Mouse (Mus musculus) naive thymus-derived CD4-positive, alpha-beta T cell, adult 2 months (primary cell): ENCODE measurements around the gene Zfp28.

Experiments used
- DNase-seq: peaks from one replicate; pipeline ENCODE4 v3.0.0-alpha.2; 2011; ENCODE audit warnings: low read depth

Zfp28 gene

GRCm38 (mm10) chr7:6397996-6398975 is 15.2 kb downstream of the Zfp28 start, which contains the start of gene Smim17:
Gene Smim17, plus strand, starts transcription at chr7:6398715.
- DNase-seq = peak; percentile 68

DNA sequence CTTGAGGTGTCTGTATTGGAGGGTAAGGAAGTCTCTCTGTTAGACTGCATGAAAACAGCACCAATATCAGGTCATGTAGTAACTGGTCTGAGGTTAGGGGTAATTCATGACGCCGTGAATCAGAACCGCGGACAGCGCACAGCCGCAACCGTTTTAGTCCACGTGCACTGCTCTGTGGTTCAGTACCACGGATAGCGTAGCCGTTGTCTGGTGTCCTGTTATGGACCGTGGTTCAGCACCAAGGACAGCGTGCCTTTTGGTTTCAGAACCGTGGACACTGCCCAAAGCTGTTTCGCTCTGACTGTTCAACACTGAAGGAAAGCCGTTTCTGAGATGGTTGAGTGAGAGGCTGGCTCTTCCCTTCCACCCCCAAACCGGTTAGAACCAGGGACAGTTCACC is 26.9 kb downstream of the Zfp28 start, which contains the start of gene Gm20715:
Gm20715 (plus strand) TSS at position 235 of the 400 bp plus-strand sequence.
- peak; percentile 66 for DNase-seq

DNA sequence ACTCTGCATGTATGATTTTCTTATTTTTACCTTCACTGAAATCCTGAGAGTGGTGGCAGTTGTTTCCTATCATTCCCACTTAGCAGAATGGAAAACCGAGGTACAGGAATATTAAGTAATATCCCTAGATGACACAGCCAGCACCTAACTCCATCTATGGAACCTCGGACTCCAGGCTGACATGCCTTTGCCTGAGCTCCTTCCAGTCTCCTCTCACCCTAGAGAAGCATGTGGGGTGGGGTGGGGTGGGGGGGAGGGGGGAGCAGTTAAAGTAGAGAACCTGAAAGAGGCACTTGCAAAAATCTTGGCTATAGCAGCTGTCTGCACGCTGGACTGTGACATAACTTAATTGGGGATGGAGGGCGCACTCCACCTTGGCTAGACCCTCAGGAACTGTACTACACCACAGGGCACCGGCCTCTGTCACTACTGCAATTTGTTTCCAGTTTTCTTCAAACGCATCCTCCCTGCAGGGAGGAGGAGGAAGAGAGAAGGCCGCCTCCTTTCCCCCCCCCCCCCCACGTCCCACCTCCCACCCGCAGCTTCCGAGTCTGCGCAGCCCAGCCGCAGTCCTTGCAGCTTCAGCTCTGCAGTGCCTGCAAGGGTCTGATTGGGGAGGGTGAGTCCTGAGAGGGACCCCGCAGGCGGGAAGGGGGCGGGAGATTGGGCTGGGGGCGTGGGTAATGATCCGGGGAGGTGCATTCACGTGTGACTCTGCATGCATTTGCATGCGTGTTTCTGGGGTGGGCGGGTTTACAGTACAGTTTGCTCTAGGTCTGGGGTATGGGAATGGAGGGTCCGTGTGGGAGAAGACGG is 31.7 kb downstream of the Zfp28 start:
- no peak for DNase-seq

DNA sequence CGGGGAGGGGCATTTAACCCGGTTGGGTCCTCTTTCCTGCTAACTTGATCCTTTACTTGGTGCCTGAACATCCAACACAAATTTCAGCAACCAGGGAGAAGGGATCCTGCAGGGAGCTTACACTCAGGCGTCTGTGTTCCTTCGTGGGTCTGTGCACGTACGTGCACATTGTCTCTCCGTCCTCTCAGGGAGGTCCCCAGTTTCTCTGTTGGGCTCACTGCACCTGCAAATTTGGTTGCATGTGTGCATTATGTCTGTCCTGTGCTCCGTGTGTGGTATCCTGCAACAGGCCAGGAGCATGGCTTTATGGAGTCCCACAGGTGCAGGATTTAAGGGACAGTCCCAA is 32.3 kb downstream of the Zfp28 start:
- DNase-seq = no peak

DNA sequence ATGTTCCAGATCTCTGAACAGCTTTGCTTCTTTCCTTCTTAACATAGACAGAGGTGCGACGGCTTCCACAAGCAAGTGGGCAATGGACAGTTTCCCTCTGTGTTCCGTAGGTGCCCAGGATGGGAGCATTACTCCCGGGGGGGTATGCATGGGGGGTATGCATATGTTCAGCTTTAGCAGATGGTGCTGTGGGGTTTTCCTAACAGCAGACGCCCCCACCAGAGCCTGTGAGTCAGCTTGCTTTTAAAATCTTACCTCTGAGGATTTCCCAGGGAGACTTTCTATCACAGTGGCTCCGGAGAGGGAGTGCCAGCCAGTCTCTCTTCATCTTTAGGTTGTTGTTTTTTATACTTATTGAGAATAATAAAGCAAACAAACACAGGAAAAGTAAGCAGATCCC is 36.8 kb downstream of the Zfp28 start:
- no peak for DNase-seq

DNA sequence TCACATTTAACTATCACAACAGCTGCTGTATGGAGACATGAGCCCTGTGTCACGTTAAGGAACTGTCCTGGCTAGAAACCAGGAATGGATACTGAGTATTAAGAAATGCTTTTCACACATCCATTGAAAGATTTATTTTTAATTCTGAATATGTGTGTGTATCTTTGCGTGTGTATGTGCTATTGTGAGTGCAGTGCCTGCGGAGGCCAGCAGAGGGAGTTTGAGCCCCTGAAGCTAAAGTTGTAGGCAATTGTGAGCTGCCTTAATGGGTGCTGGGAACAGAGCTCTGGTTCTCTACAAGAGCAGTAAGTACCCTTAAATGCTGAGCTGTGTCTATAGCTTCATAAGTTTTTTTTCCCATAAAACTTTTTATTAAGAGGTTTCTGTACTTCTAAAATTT is 46.3 kb downstream of the Zfp28 start:
- no peak for DNase-seq

DNA sequence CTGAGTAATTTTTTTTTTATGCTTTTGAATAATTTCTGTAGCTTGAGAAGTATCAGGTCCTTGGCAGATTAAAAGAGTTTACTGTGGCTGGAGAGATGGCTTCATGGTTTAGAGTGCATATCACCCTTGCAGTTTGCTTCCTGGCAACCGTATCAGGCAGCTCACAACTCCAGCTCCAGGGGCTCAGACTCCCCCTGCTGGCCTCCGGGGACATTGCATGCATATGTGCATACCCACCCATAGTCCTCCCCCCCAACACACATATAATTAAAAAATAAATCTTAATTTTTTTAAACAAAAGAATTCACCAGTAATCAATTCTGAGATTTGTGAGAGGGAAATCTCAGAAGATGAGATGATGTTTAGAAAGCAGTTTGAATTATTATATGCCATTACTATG is 47.2 kb downstream of the Zfp28 start:
- peak; percentile 59 for DNase-seq

GRCm38 (mm10) chr7:6438388-6438787 is 55.3 kb downstream of the Zfp28 start, which contains the start of gene Olfr1344:
Gene Olfr1344, plus strand, starts transcription at chr7:6438688.
- DNase-seq = no peak

DNA sequence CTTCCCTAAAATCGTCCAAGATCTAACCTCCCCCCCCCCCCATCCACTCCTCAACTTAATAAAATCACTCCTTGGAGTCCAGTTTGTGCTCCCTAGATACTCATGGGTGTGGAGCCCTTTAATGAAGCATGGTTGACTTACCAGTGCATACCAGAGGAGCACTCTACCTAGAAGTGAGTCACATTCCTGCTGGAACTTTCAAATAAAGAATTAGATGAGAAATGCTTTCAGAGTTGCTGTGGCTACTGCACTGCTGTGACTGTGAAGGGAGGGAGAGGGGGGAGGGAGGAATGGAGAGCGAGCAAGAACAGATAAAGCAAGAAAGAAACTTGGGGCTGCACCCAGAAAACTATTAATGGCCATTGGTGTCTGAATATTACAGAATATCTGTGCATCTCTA is 58.1 kb downstream of the Zfp28 start:
- DNase-seq = no peak
